Mouse (Mus musculus) C2C12 (cell line): Measurements from ENCODE around the gene Grik2. TPM values are rescaled to one million over a fixed set of nuclear protein-coding genes. Genes with fewer than 3 reads are reported as not detected.

Source experiments
- H3K27me3 ChIP-seq: one replicate; pipeline ENCODE4 v1.6.1; 2011; ENCODE audit not compliant: control insufficient read depth, insufficient read depth, insufficient read length
- H3K36me3 ChIP-seq: one replicate; pipeline ENCODE4 v1.6.1; 2011; ENCODE audit not compliant: control insufficient read depth, insufficient read depth
- H3K4me3 ChIP-seq: one replicate; pipeline ENCODE4 v1.5.1; 2011; ENCODE audit warnings: mild to moderate bottlenecking, control low read depth; ENCODE audit not compliant: poor library complexity, insufficient read depth, severe bottlenecking
- H3K79me2 ChIP-seq: one replicate; pipeline ENCODE4 v1.6.1; 2011; ENCODE audit not compliant: control insufficient read depth, insufficient read depth
- H3K79me3 ChIP-seq: one replicate; pipeline ENCODE4 v1.6.1; 2011; ENCODE audit warnings: low read depth, control low read depth
- H3ac ChIP-seq: one replicate; pipeline ENCODE3; 2011; ENCODE audit warnings: low read depth; ENCODE audit not compliant: control insufficient read depth, insufficient read length
- CEBPB ChIP-seq: IDR thresholded peaks from one replicate; pipeline ENCODE4 v1.6.1; 2011; ENCODE audit warnings: low read depth, mild to moderate bottlenecking, control low read depth, moderate library complexity
- CTCF ChIP-seq: IDR thresholded peaks from one replicate; pipeline ENCODE4 v1.5.1; 2011; ENCODE audit not compliant: control insufficient read depth, insufficient read depth, insufficient read length
- FOSL1 ChIP-seq: IDR thresholded peaks from one replicate; pipeline ENCODE4 v1.8.0; 2011; ENCODE audit warnings: mild to moderate bottlenecking, low read length; ENCODE audit not compliant: poor library complexity, insufficient read depth, severe bottlenecking
- MAX ChIP-seq: IDR thresholded peaks from one replicate; pipeline ENCODE4 v1.6.1; 2011; ENCODE audit warnings: mild to moderate bottlenecking, control low read depth
- MYOD1 ChIP-seq: IDR thresholded peaks from one replicate; pipeline ENCODE4 v1.6.1; 2011; ENCODE audit warnings: low read depth; ENCODE audit not compliant: control insufficient read depth, insufficient read length
- MYOG ChIP-seq: IDR thresholded peaks from one replicate; pipeline ENCODE4 v1.6.1; 2011; ENCODE audit not compliant: control insufficient read depth, insufficient read length; ENCODE audit errors: extremely low read depth
- USF1 ChIP-seq: IDR thresholded peaks from one replicate; pipeline ENCODE4 v1.6.1; 2011; ENCODE audit warnings: low read depth, mild to moderate bottlenecking, control low read depth, moderate library complexity
- polyA plus RNA-seq: library from polyadenylated mRNA; unstranded; fragments of >200 nt; fragmentation: generic; extraction: Trizol; gene quantifications from one replicate; pipeline ENCODE4 v1.2.1, GENCODE M21; 2012; ENCODE audit warnings: missing spikeins

The Grik2 gene
- polyA plus RNA-seq, 1 experiment, result 0.19 TPM

GRCm38 (mm10) chr10:49382996-49383395 lies 405.6 kb downstream of the Grik2 start:
- Histone ChIP-seq H3K79me2 (no peaks in the 10 kb centered on the region), H3K36me3 (no peaks in the 10 kb centered on the region), H3K79me3 (no peaks in the 10 kb centered on the region), H3K4me3 (no peak overlapping the region), H3ac (no peak overlapping the region), H3K27me3 (no peaks in the 10 kb centered on the region)
- TF ChIP-seq CEBPB (no peak), USF1 (no peak), MAX (no peak), CTCF (no peak), MYOG (no peak), MYOD1 (no peak), FOSL1 (no peak)

GRCm38 (mm10) chr10:49381852-49382251 lies 406.7 kb downstream of the Grik2 start:
- Histone ChIP-seq H3K36me3 (no peaks in the 10 kb centered on the region), H3K4me3 (no peak overlapping the region), H3ac (no peak overlapping the region), H3K27me3 (no peaks in the 10 kb centered on the region), H3K79me3 (no peaks in the 10 kb centered on the region), H3K79me2 (no peaks in the 10 kb centered on the region)
- TF ChIP-seq MYOG, result no peak
- no peak for TF ChIP-seq MAX
- no peak for TF ChIP-seq USF1
- no peak for TF ChIP-seq FOSL1
- TF ChIP-seq MYOD1, result no peak
- no peak for TF ChIP-seq CTCF

- no peaks in the 10 kb centered on the region for H3K27me3 ChIP-seq
- H3K79me3 ChIP-seq, result no peaks in the 10 kb centered on the region
- H3K36me3 ChIP-seq, result no peaks in the 10 kb centered on the region
- H3K4me3 ChIP-seq, result no peak overlapping the region
- H3ac ChIP-seq, result no peak overlapping the region
- H3K79me2 ChIP-seq, result no peaks in the 10 kb centered on the region
- TF ChIP-seq MYOD1, result no peak
- TF ChIP-seq FOSL1, result no peak
- TF ChIP-seq CTCF, result no peak
- TF ChIP-seq CEBPB, result no peak
- no peak for TF ChIP-seq USF1
- TF ChIP-seq MAX, result no peak
- TF ChIP-seq MYOG, result no peak
Observed at GRCm38 (mm10) chr10:49368601-49369000, 420.0 kb downstream of the Grik2 start.

GRCm38 (mm10) chr10:49365262-49365661 lies 423.3 kb downstream of the Grik2 start:
- H3ac ChIP-seq, result no peak overlapping the region
- H3K79me3 ChIP-seq, result no peaks in the 10 kb centered on the region
- TF ChIP-seq CTCF (no peak), FOSL1 (no peak), CEBPB (no peak), MYOD1 (no peak), USF1 (no peak)
- no peak overlapping the region for H3K4me3 ChIP-seq
- no peaks in the 10 kb centered on the region for H3K27me3 ChIP-seq
- no peaks in the 10 kb centered on the region for H3K79me2 ChIP-seq
- no peaks in the 10 kb centered on the region for H3K36me3 ChIP-seq

- no peak overlapping the region for H3K4me3 ChIP-seq
- no peaks in the 10 kb centered on the region for H3K36me3 ChIP-seq
- H3ac ChIP-seq, result no peak overlapping the region
- H3K79me2 ChIP-seq, result no peaks in the 10 kb centered on the region
- TF ChIP-seq MAX (no peak), USF1 (no peak), FOSL1 (no peak), CEBPB (no peak), CTCF (no peak), MYOD1 (no peak), MYOG (no peak)
- H3K79me3 ChIP-seq, result no peaks in the 10 kb centered on the region
- H3K27me3 ChIP-seq, result no peaks in the 10 kb centered on the region
Observed at GRCm38 (mm10) chr10:49322413-49322812, 466.2 kb downstream of the Grik2 start.

- no peak for TF ChIP-seq CEBPB
- no peak for TF ChIP-seq CTCF
- TF ChIP-seq MYOG, result no peak
- peak; percentile 91 for TF ChIP-seq FOSL1
- TF ChIP-seq MYOD1, result no peak
- no peak for TF ChIP-seq MAX
- no peak for TF ChIP-seq USF1
- no peak overlapping the region for H3ac ChIP-seq
- no peaks in the 10 kb centered on the region for H3K79me2 ChIP-seq
- H3K79me3 ChIP-seq, result no peaks in the 10 kb centered on the region
- H3K4me3 ChIP-seq, result no peak overlapping the region
- no peaks in the 10 kb centered on the region for H3K27me3 ChIP-seq
- H3K36me3 ChIP-seq, result no peaks in the 10 kb centered on the region
Observed at GRCm38 (mm10) chr10:49319880-49320279, 468.7 kb downstream of the Grik2 start.
